Mouse (Mus musculus): ENCODE data around the gene Wnt16.

DNA sequence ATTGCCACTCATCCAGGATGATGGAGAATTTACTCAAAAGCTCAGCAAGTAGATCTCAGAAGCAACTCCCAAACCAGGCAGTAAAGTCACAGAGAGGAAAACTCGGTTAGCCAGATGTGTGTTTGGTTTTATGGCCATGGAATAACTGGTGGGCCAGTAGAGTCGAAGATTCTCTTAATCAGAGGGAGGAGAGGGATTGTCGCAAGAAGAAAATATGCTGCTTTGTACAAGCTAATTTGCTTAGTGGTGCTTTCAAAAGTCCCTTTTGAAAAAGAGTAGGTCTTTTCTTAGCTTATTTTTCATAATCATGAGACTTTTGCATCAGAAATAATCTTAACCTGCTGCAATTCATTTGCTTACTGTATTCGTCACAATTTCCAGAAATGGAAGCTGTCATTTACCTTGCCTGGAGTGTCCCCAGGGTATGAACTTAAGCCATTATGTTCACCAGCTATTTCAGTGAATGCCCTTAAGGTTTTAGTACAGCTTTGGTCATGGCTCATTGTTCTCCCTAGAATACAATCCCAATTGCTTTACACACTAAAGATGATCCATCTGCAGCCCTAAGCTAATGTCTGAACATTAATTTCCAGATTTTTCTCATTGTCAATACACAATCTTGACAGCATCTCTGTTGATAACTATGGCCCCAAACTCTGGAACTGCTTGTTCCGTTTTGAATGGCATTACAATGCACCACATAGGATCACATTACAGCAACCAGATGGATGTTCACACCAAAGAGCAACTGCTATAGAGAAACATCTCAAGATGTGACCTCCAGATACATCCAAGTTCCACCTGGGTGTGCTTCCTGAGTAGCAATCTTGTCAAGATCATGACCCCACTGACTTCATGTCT is 20.0 kb upstream of the Wnt16 start:
- TF ChIP-seq EP300 (IDR thresholded peaks at IDR 0.05; ENCODE audit: low read depth) (no peak), CTCF (IDR thresholded peaks at IDR 0.05; ENCODE audit: low read depth) (no peak)
